Mouse (Mus musculus): ENCODE measurements at regions not wholly inside any gene's neighbourhood (a gene's known extent, or its start where the extent isn't known, plus 50 kb on each side); places are given as distances from the start of the nearest gene placed in this dataset.

- ATAC-seq = no peak
Observed at GRCm38 (mm10) chr10:55416304-55416703, 690.4 kb upstream of the Msl3l2 start.

DNA sequence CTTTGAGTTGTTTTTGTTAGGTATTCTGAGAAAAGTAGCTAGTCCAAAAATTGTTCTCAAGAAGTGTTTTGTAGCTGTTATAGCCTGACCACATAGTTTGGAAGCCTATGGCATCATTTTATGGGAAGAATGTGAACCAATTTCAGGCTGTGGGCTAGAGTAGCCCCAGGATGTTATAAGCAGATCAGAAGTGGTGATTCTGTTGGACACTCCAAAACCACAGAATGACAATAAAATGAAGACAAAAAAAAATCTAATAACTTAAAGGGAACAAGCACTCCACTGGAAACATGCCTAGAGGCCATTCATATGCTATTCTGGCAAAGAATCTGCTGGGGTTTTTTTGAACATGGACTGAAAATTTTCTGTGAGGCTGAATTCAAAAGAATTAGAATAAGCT, 689.9 kb upstream of the Msl3l2 start:
- Histone ChIP-seq H3K27ac (no peak overlapping the region), H3K9me3 (ENCODE audit: low read length) (no peaks in the 10 kb centered on the region), H3K4me3 (ENCODE audit: low read length) (no peak overlapping the region), H3K36me3 (ENCODE audit: insufficient read depth, low read length) (no peaks in the 10 kb centered on the region), H3K4me1 (ENCODE audit: insufficient read depth, low read length) (no peaks in the 10 kb centered on the region), H3K9ac (replicated peaks; ENCODE audit: low read length) (no peak overlapping the region), H3K27me3 (ENCODE audit: insufficient read depth, low read length) (no peaks in the 10 kb centered on the region), H3K4me2 (ENCODE audit: low read depth, low read length) (no peak overlapping the region)
- no peak for TF ChIP-seq CTCF (IDR thresholded peaks at IDR 0.05; ENCODE audit: low read depth)
- DNase-seq (ENCODE audit: low spot score) = peak; percentile 5
- ATAC-seq = no peak

More at GRCm38 (mm10) chr10:55416304-55416703, 690.4 kb upstream of the Msl3l2 start:
- H3K27me3 ChIP-seq (ENCODE audit: insufficient read depth, low read length) = no peaks in the 10 kb centered on the region
- H3K4me1 ChIP-seq (ENCODE audit: insufficient read depth, low read length) = no peaks in the 10 kb centered on the region
- H3K4me2 ChIP-seq (ENCODE audit: low read depth, low read length) = no peak overlapping the region
- WGBS = 78% methylated on average over 1 of the region's 1 CpGs
- H3K9me3 ChIP-seq (ENCODE audit: low read length) = no peaks in the 10 kb centered on the region
- no peak for TF ChIP-seq CTCF (IDR thresholded peaks at IDR 0.05; ENCODE audit: low read depth)
- DNase-seq (ENCODE audit: low spot score) = no peak
- no peaks in the 10 kb centered on the region for H3K36me3 ChIP-seq (ENCODE audit: insufficient read depth, low read length)
- no peak overlapping the region for H3K27ac ChIP-seq
- H3K4me3 ChIP-seq (ENCODE audit: low read length) = no peak overlapping the region
- no peak overlapping the region for H3K9ac ChIP-seq (replicated peaks; ENCODE audit: low read length)

GRCm38 (mm10) chr10:55422391-55422790, 684.3 kb upstream of the Msl3l2 start:
- no peak overlapping the region for H3K4me3 ChIP-seq (ENCODE audit: low read length)
- DNase-seq (ENCODE audit: low spot score) = no peak
- H3K9ac ChIP-seq (replicated peaks; ENCODE audit: low read length) = no peak overlapping the region
- H3K4me2 ChIP-seq (ENCODE audit: low read depth, low read length) = no peak overlapping the region
- H3K27me3 ChIP-seq (ENCODE audit: insufficient read depth, low read length) = no peaks in the 10 kb centered on the region
- no peaks in the 10 kb centered on the region for H3K36me3 ChIP-seq (ENCODE audit: insufficient read depth, low read length)
- ATAC-seq = no peak
- H3K9me3 ChIP-seq (ENCODE audit: low read length) = no peaks in the 10 kb centered on the region
- no peak overlapping the region for H3K27ac ChIP-seq
- no peak for TF ChIP-seq CTCF (IDR thresholded peaks at IDR 0.05; ENCODE audit: low read depth)
- H3K4me1 ChIP-seq (ENCODE audit: insufficient read depth, low read length) = no peaks in the 10 kb centered on the region

- H3K4me2 ChIP-seq (ENCODE audit: low read depth, low read length) = no peak overlapping the region
- no peaks in the 10 kb centered on the region for H3K36me3 ChIP-seq (ENCODE audit: insufficient read depth, low read length)
- ATAC-seq (no peak), DNase-seq (ENCODE audit: low spot score) (no peak)
- TF ChIP-seq CTCF (IDR thresholded peaks at IDR 0.05; ENCODE audit: low read depth) = no peak
- H3K27me3 ChIP-seq (ENCODE audit: insufficient read depth, low read length) = no peaks in the 10 kb centered on the region
- no peak overlapping the region for H3K4me3 ChIP-seq (ENCODE audit: low read length)
- no peak overlapping the region for H3K27ac ChIP-seq
- no peaks in the 10 kb centered on the region for H3K4me1 ChIP-seq (ENCODE audit: insufficient read depth, low read length)
- WGBS = 86% methylated on average over 4 of the region's 4 CpGs
- no peak overlapping the region for H3K9ac ChIP-seq (replicated peaks; ENCODE audit: low read length)
- no peaks in the 10 kb centered on the region for H3K9me3 ChIP-seq (ENCODE audit: low read length)
Observed at GRCm38 (mm10) chr10:55424943-55425342, 681.8 kb upstream of the Msl3l2 start.

Data from hindbrain, postnatal 0 days (tissue).